Mouse (Mus musculus): ENCODE measurements at regions not wholly inside any gene's neighbourhood (a gene's known extent, or its start where the extent isn't known, plus 50 kb on each side); places are given as distances from the start of the nearest gene placed in this dataset.
"Not testable (repeated sequence)": the region's sequence is repeated elsewhere in the genome, so short reads cannot be mapped to it uniquely, and the experiment has no call there.

DNA sequence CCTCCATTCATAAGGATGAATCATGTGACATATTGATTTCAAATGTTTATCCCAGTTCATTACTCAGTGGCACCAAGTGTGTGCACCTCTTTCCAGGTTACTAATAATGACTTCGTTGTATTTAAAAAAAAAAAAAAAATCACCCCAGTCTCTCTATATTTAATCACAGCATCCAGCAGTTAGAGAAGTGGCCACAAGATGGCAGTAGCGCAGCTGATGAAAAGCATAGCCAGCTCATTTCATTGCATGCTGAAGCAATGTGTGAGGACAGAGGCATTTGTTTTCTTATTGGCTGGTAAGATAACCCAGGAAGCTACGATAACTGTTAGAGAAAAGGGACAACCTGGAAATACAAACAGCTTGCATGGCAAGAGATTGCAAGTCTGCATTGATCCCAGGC lies 626.2 kb upstream of the Olfr1507 start:
- TF ChIP-seq POLR2A, CTCF (IDR thresholded peaks at IDR 0.05; ENCODE audit: insufficient read depth, low read depth, low read length): not testable (repeated sequence)

All from olfactory bulb, adult 2 months (tissue).